Mouse (Mus musculus): ENCODE data around the gene Catsper4.
A peak's percentile ranks its signal among the peaks of the same experiment; 100 is the strongest.

The Catsper4 gene

GRCm38 (mm10) chr4:134227194-134227593 lies at the start of gene Catsper4:
TSS of gene Catsper4 (minus strand) at chr4:134227383.
- DNase-seq (ENCODE audit: low spot score), result no peak

- peak; percentile 82 for DNase-seq (ENCODE audit: low spot score)
These were observed 46.5 kb upstream of the Catsper4 start for GRCm38 (mm10) chr4:134273417-134274345.

- no peak for DNase-seq (ENCODE audit: low spot score)
These were observed 45.7 kb upstream of the Catsper4 start for GRCm38 (mm10) chr4:134272731-134273416.

- DNase-seq (ENCODE audit: low spot score), result no peak
These were observed 44.8 kb upstream of the Catsper4 start for GRCm38 (mm10) chr4:134271979-134272378.

- DNase-seq (ENCODE audit: low spot score), result peak; percentile 24
These were observed 42.4 kb upstream of the Catsper4 start for GRCm38 (mm10) chr4:134269622-134270021.

GRCm38 (mm10) chr4:134268102-134268655 lies 41.0 kb upstream of the Catsper4 start:
- no peak for DNase-seq (ENCODE audit: low spot score)

GRCm38 (mm10) chr4:134265860-134266585 lies 38.8 kb upstream of the Catsper4 start:
- no peak for DNase-seq (ENCODE audit: low spot score)

GRCm38 (mm10) chr4:134263191-134263590 lies 36.0 kb upstream of the Catsper4 start:
- peak; percentile 25 for DNase-seq (ENCODE audit: low spot score)

GRCm38 (mm10) chr4:134258354-134258753 lies 31.2 kb upstream of the Catsper4 start:
- no peak for DNase-seq (ENCODE audit: low spot score)

- no peak for DNase-seq (ENCODE audit: low spot score)
These were observed 30.2 kb upstream of the Catsper4 start for GRCm38 (mm10) chr4:134257198-134258009.

GRCm38 (mm10) chr4:134256407-134257197 lies 29.4 kb upstream of the Catsper4 start:
- DNase-seq (ENCODE audit: low spot score), result no peak

- DNase-seq (ENCODE audit: low spot score), result no peak
These were observed 28.7 kb upstream of the Catsper4 start for GRCm38 (mm10) chr4:134255854-134256253.

GRCm38 (mm10) chr4:134254835-134255234 lies 27.7 kb upstream of the Catsper4 start:
- no peak for DNase-seq (ENCODE audit: low spot score)

- no peak for DNase-seq (ENCODE audit: low spot score)
These were observed 26.6 kb upstream of the Catsper4 start, which contains the start of gene Grrp1 for GRCm38 (mm10) chr4:134253722-134254324. TSS of gene Grrp1 (minus strand) at chr4:134254106.

- DNase-seq (ENCODE audit: low spot score), result no peak
These were observed 25.9 kb upstream of the Catsper4 start for GRCm38 (mm10) chr4:134252911-134253721.

- DNase-seq (ENCODE audit: low spot score), result no peak
These were observed 25.1 kb upstream of the Catsper4 start for GRCm38 (mm10) chr4:134252131-134252910.

- DNase-seq (ENCODE audit: low spot score), result peak; percentile 45
These were observed 24.3 kb upstream of the Catsper4 start for GRCm38 (mm10) chr4:134251241-134252130.

Data from T-cell, adult 2 months (primary cell).